ENCODE assay signal across 8 mouse cellular contexts in genomic region chr1:177322307-177322685, GRCm38 (mm10).
DNase-seq lines count a peak whose midpoint lies in the region; ATAC-seq and TF ChIP-seq lines count a peak whose summit lies in the region.

No protein-coding gene starts in this region.

- peak; percentile 53 for DNase-seq in embryo, embryonic 10 days (ENCODE audit: low spot score)
- no peak for DNase-seq in embryo, embryonic 9.5 days (ENCODE audit: extremely low spot score)
- peak; percentile 12 for DNase-seq in MN1 (ENCODE audit: low spot score)
- DNase-seq in heart, postnatal 0 days (ENCODE audit: low spot score): no peak
- peak; percentile 95 for DNase-seq in midbrain, embryonic 11.5 days (ENCODE audit: low spot score, missing footprints)
- no peak for DNase-seq in thymus, postnatal 4 days
- DNase-seq in lung, adult 2 months: no peak

- no peak overlapping the region for H3K27ac ChIP-seq in heart, postnatal 0 days (ENCODE audit: low read depth)
- peak overlapping the region; percentile 73 for H3K27ac ChIP-seq in midbrain, embryonic 11.5 days (ENCODE audit: low read depth, low read length)

- H3K4me1 ChIP-seq in heart, postnatal 0 days (ENCODE audit: control insufficient read depth, insufficient read depth): peaks cover 10% of the 10 kb centered on the region; the same call in 1 of the 2 replicates
- H3K4me1 ChIP-seq in midbrain, embryonic 11.5 days (ENCODE audit: control insufficient read depth, insufficient read depth, low read length): peaks cover 14% of the 10 kb centered on the region
- no peaks in the 10 kb centered on the region for H3K4me1 ChIP-seq in lung, adult 2 months (ENCODE audit: control insufficient read depth, insufficient read depth, low read length)

- no peak for TF ChIP-seq EP300 in heart, postnatal 0 days (IDR thresholded peaks at IDR 0.05; ENCODE audit: low read depth)

- ATAC-seq in heart, postnatal 0 days (ENCODE audit: insufficient read depth, low read depth): no peak
- peak; percentile 79 for ATAC-seq in midbrain, embryonic 11.5 days (ENCODE audit: low FRiP score)
- ATAC-seq in erythroblast, adult 5-6 weeks (replicated peaks; ENCODE audit: low FRiP score, poor library complexity, severe bottlenecking): no peak

- TF ChIP-seq CTCF in heart, postnatal 0 days (IDR thresholded peaks at IDR 0.05; ENCODE audit: low read depth): no peak
- TF ChIP-seq CTCF in lung, adult 2 months (IDR thresholded peaks at IDR 0.05; ENCODE audit: insufficient read depth, low read length): no peak

- no peaks in the 10 kb centered on the region for H3K36me3 ChIP-seq in heart, postnatal 0 days (replicated peaks; ENCODE audit: control insufficient read depth, insufficient read depth, low read length)
- no peaks in the 10 kb centered on the region for H3K36me3 ChIP-seq in midbrain, embryonic 11.5 days (ENCODE audit: control insufficient read depth, insufficient read depth, low read length)

- H3K27me3 ChIP-seq in heart, postnatal 0 days (ENCODE audit: control insufficient read depth, insufficient read depth, low read length): no peaks in the 10 kb centered on the region
- no peaks in the 10 kb centered on the region for H3K27me3 ChIP-seq in midbrain, embryonic 11.5 days (ENCODE audit: control insufficient read depth, insufficient read depth, low read length)

- H3K4me3 ChIP-seq in heart, postnatal 0 days (ENCODE audit: low read depth, low read length): peak overlapping the region; percentile 55
- H3K4me3 ChIP-seq in midbrain, embryonic 11.5 days (ENCODE audit: low read depth, low read length): peak overlapping the region; percentile 33
- H3K4me3 ChIP-seq in lung, adult 2 months (replicated peaks; ENCODE audit: extremely low read depth, low read depth, low read length): no peak overlapping the region

- 23% methylated on average over 6 of the region's 6 CpGs for WGBS in heart, postnatal 0 days
- whole genome bisulfite sequencing in midbrain, embryonic 11.5 days: under 1% methylated on average over 6 of the region's 6 CpGs
- 22% methylated on average over 6 of the region's 6 CpGs for WGBS in lung, adult 2 months

- H3K9me3 ChIP-seq in heart, postnatal 0 days (replicated peaks; ENCODE audit: control insufficient read depth, low read length): no peaks in the 10 kb centered on the region; the same call in 1 of the 2 replicates
- no peaks in the 10 kb centered on the region for H3K9me3 ChIP-seq in midbrain, embryonic 11.5 days (ENCODE audit: control insufficient read depth, low read length)

- H3K9ac ChIP-seq in heart, postnatal 0 days (replicated peaks; ENCODE audit: low read depth, low read length): peak overlapping the region; percentile 16; the same call in 1 of the 2 replicates
- peak overlapping the region; percentile 64 for H3K9ac ChIP-seq in midbrain, embryonic 11.5 days (ENCODE audit: low read length)

- H3K4me2 ChIP-seq in heart, postnatal 0 days (ENCODE audit: low read depth, low read length): peak overlapping the region; percentile 97
- peak overlapping the region; percentile 57 for H3K4me2 ChIP-seq in midbrain, embryonic 11.5 days

- no peak for TF ChIP-seq POLR2A in lung, adult 2 months (IDR thresholded peaks at IDR 0.05; ENCODE audit: borderline replicate concordance, extremely low read depth, low read depth, low read length)

Comparison
In these comparisons a context has a peak if more than half of its experiments do, and no peak if none do; other contexts are left out.
1. DNase-seq: peak in embryo, embryonic 10 days (single experiment), MN1 (single experiment) and midbrain, embryonic 11.5 days (single experiment); none in embryo, embryonic 9.5 days (single experiment), heart, postnatal 0 days (single experiment), thymus, postnatal 4 days (single experiment) and lung, adult 2 months (single experiment).